Mouse (Mus musculus): ENCODE results near the gene Twf2.
"Not testable (repeated sequence)": the region's sequence is repeated elsewhere in the genome, so short reads cannot be mapped to it uniquely, and the experiment has no call there.

Gene Twf2

GRCm38 (mm10) chr9:106202819-106203636 lies at the start of gene Twf2:
Gene Twf2 (plus strand): TSS chr9:106203108.
- DNase-seq (ENCODE audit: low spot score in 2 of 2) = peak; percentile 89 to 91

GRCm38 (mm10) chr9:106154106-106154505 lies 48.8 kb upstream of the Twf2 start:
- DNase-seq (ENCODE audit: low spot score in 2 of 2) = no peak

- no peak for DNase-seq (ENCODE audit: low spot score in 2 of 2)
These were observed 46.5 kb upstream of the Twf2 start for GRCm38 (mm10) chr9:106156419-106156818.

GRCm38 (mm10) chr9:106156921-106157622 lies 45.8 kb upstream of the Twf2 start:
- DNase-seq (ENCODE audit: low spot score in 2 of 2) = no peak

- DNase-seq (ENCODE audit: low spot score in 2 of 2) = no peak
These were observed 45.3 kb upstream of the Twf2 start for GRCm38 (mm10) chr9:106157623-106157925.

GRCm38 (mm10) chr9:106158037-106158491 lies 44.8 kb upstream of the Twf2 start, which contains the start of gene Glyctk:
Gene Glyctk (minus strand): TSS chr9:106158138.
- no peak for DNase-seq (ENCODE audit: low spot score in 2 of 2)

GRCm38 (mm10) chr9:106159237-106159636 lies 43.7 kb upstream of the Twf2 start:
- no peak for DNase-seq (ENCODE audit: low spot score in 2 of 2)

- peak; percentile 92 to 95 for DNase-seq (ENCODE audit: low spot score in 2 of 2)
These were observed 43.1 kb upstream of the Twf2 start for GRCm38 (mm10) chr9:106159784-106160301.

GRCm38 (mm10) chr9:106160426-106160825 lies 42.5 kb upstream of the Twf2 start:
- DNase-seq (ENCODE audit: low spot score in 2 of 2) = no peak

- no peak for DNase-seq (ENCODE audit: low spot score in 2 of 2)
These were observed 36.2 kb upstream of the Twf2 start for GRCm38 (mm10) chr9:106166709-106167108.

GRCm38 (mm10) chr9:106167241-106167640 lies 35.7 kb upstream of the Twf2 start:
- DNase-seq (ENCODE audit: low spot score in 2 of 2) = no peak

- DNase-seq (ENCODE audit: low spot score in 2 of 2) = no peak
These were observed 35.2 kb upstream of the Twf2 start for GRCm38 (mm10) chr9:106167703-106168102.

- DNase-seq (ENCODE audit: low spot score in 2 of 2) = not testable (repeated sequence)
These were observed 33.9 kb upstream of the Twf2 start for GRCm38 (mm10) chr9:106169006-106169405.

GRCm38 (mm10) chr9:106169917-106170316 lies 33.0 kb upstream of the Twf2 start:
- no peak for DNase-seq (ENCODE audit: low spot score in 2 of 2)

- DNase-seq (ENCODE audit: low spot score in 2 of 2) = peak; percentile 77 to 85
These were observed 32.2 kb upstream of the Twf2 start, which contains the start of gene Wdr82 for GRCm38 (mm10) chr9:106170556-106171345. Gene Wdr82 (plus strand): TSS chr9:106170928.

- peak; percentile 30 to 53 for DNase-seq (ENCODE audit: low spot score in 2 of 2)
These were observed 31.4 kb upstream of the Twf2 start for GRCm38 (mm10) chr9:106171346-106172158.

- DNase-seq (ENCODE audit: low spot score in 2 of 2) = no peak
These were observed 30.4 kb upstream of the Twf2 start for GRCm38 (mm10) chr9:106172527-106172926.

- DNase-seq (ENCODE audit: low spot score in 2 of 2) = no peak
These were observed 29.5 kb upstream of the Twf2 start for GRCm38 (mm10) chr9:106173363-106173762.

- no peak for DNase-seq (ENCODE audit: low spot score in 2 of 2)
These were observed 27.2 kb upstream of the Twf2 start for GRCm38 (mm10) chr9:106175552-106176200.

GRCm38 (mm10) chr9:106176769-106177168 lies 26.1 kb upstream of the Twf2 start:
- no peak for DNase-seq (ENCODE audit: low spot score in 2 of 2)

Measured in urinary bladder, adult 18-20 months (tissue).